Mouse (Mus musculus) liver, embryonic 14.5 days (tissue): ENCODE data around the gene Zfp710. TPM values are rescaled to one million over a fixed set of nuclear protein-coding genes. Genes with fewer than 3 reads are reported as not detected.
A peak's percentile ranks its signal among the peaks of the same experiment; 100 is the strongest.

Experiments used
- ATAC-seq: fragments of 200-750 bp; cut with Nextera tagmentation; 2 replicates; pipeline ENCODE4 v1.8.0; 2017; ENCODE audit warnings: moderate number of reproducible peaks, mild to moderate bottlenecking, moderate library complexity; ENCODE audit not compliant: insufficient read depth
- DNase-seq, 3 experiments: peaks; one replicate each; pipeline ENCODE4 v3.0.0-alpha.2; 2012 to 2013; ENCODE audit warnings: low read depth in 3 of 3, low spot score in 3 of 3
- H3K27ac ChIP-seq: fragments of 300-500 bp; sonication (generic); 2 replicates; pipeline ENCODE4 v1.5.1; 2014; ENCODE audit warnings: moderate library complexity, mild to moderate bottlenecking, control low read depth, inconsistent platforms
- H3K27me3 ChIP-seq: fragments of 300-500 bp; sonication (generic); 2 replicates; pipeline ENCODE4 v1.6.1; 2014; ENCODE audit warnings: mild to moderate bottlenecking, low read length, moderate library complexity; ENCODE audit not compliant: control insufficient read depth, insufficient read depth
- H3K36me3 ChIP-seq: fragments of 300-500 bp; sonication (generic); replicated peaks from 2 replicates; pipeline ENCODE4 v1.6.1; 2014; ENCODE audit warnings: low read depth; ENCODE audit not compliant: control insufficient read depth, insufficient read depth
- H3K4me1 ChIP-seq, 2 experiments: fragments of 200-500 bp in 1 of 2; fragments of 300-500 bp in 1 of 2; sonication (generic) in 1 of 2; replicated peaks; 2 replicates each; pipeline ENCODE4 v1.6.1; 2012 to 2014; ENCODE audit warnings: antibody characterized with exemption in 1 of 2, inconsistent platforms in 1 of 2, low read length in 1 of 2; ENCODE audit not compliant: control insufficient read depth in 2 of 2, insufficient read depth in 2 of 2
- H3K4me2 ChIP-seq: fragments of 300-500 bp; sonication (generic); 2 replicates; pipeline ENCODE4 v1.6.1; 2014; ENCODE audit warnings: low read depth, mild to moderate bottlenecking, control low read depth, moderate library complexity
- H3K4me3 ChIP-seq, 2 experiments: fragments of 200-500 bp in 1 of 2; fragments of 300-500 bp in 1 of 2; sonication (generic) in 1 of 2; 2 replicates each; pipeline ENCODE4 v1.5.1; 2012 to 2014; ENCODE audit warnings: low read depth in 2 of 2, low read length in 2 of 2, mild to moderate bottlenecking in 2 of 2, control low read depth in 1 of 2, inconsistent platforms in 1 of 2, moderate library complexity in 1 of 2; ENCODE audit not compliant: insufficient read depth in 1 of 2
- H3K9ac ChIP-seq: fragments of 300-500 bp; sonication (generic); replicated peaks from 2 replicates; pipeline ENCODE4 v1.6.1; 2014; ENCODE audit warnings: mild to moderate bottlenecking, control low read depth, moderate library complexity
- H3K9me3 ChIP-seq: fragments of 300-500 bp; sonication (generic); 2 replicates; pipeline ENCODE4 v1.6.1; 2016; ENCODE audit warnings: low read length, mixed read lengths; ENCODE audit not compliant: control insufficient read depth
- CTCF ChIP-seq: IDR thresholded peaks from 2 replicates; pipeline ENCODE4 v1.5.1; 2016; ENCODE audit warnings: antibody characterized with exemption, low read depth, control low read depth
- EP300 ChIP-seq: IDR thresholded peaks from 2 replicates; pipeline ENCODE4 v1.6.1; 2016; ENCODE audit warnings: antibody characterized with exemption, low read depth
- WGBS: fragments of 180-500 bp; shearing (Covaris S2); extraction: QIAGEN DNeasy Blood & Tissue Kit; methylation state at CpG from one replicate; pipeline ENCODE4 v1.1.7; 2014; ENCODE audit not compliant: insufficient replicate concordance; 5-methylcytosine and 5-hydroxymethylcytosine counted together
- polyA plus RNA-seq, 2 experiments: library from polyadenylated mRNA; depleted of rRNA in 1 of 2; stranded (reverse) in 1 of 2; unstranded in 1 of 2; fragments of >200 nt; fragmentation: Nextera tagmentation in 1 of 2; extraction: Ambion mirVana in 1 of 2; gene quantifications; 2 replicates each; pipeline versions ENCODE4 v1.2.1 to v1.2.3; 2012 to 2014

Gene Zfp710
- polyA plus RNA-seq, 2 experiments = 3.7 to 5.9 TPM

GRCm38 (mm10) chr7:80023621-80024435 lies 786 bp upstream of the Zfp710 start:
- DNase-seq (no peak), ATAC-seq (no peak)
- Histone ChIP-seq H3K4me1 (no peaks in the 10 kb centered on the region; a peak in 2 of 4 replicates), H3K9me3 (no peaks in the 10 kb centered on the region), H3K4me2 (peak overlapping the region; percentile 69), H3K4me3 (no peak overlapping the region), H3K36me3 (no peaks in the 10 kb centered on the region), H3K27ac (no peak overlapping the region), H3K27me3 (peaks cover 13% of the 10 kb centered on the region), H3K9ac (no peak overlapping the region)
- WGBS = 52% methylated on average over 5 of the region's 5 CpGs
- TF ChIP-seq EP300 = no peak
- TF ChIP-seq CTCF = peak; percentile 53

GRCm38 (mm10) chr7:80025391-80026117 lies 940 bp downstream of the Zfp710 start:
- peaks cover 13% of the 10 kb centered on the region for H3K27me3 ChIP-seq
- H3K4me3 ChIP-seq = peak overlapping the region; percentile 77 to 79
- DNase-seq = no peak
- H3K9ac ChIP-seq = peak overlapping the region; percentile 50
- TF ChIP-seq EP300 (no peak), CTCF (no peak)
- H3K4me2 ChIP-seq = peak overlapping the region; percentile 69
- H3K36me3 ChIP-seq = no peaks in the 10 kb centered on the region
- peaks cover 0 to 4% of the 10 kb centered on the region in 2 experiments; a peak in 2 of 4 replicates for H3K4me1 ChIP-seq
- WGBS = under 1% methylated on average over 28 of the region's 28 CpGs
- no peaks in the 10 kb centered on the region for H3K9me3 ChIP-seq
- H3K27ac ChIP-seq = peak overlapping the region; percentile 30
- ATAC-seq = peak; percentile 28; the same call in 1 of the 2 replicates

GRCm38 (mm10) chr7:80026118-80026989 lies 1.7 kb downstream of the Zfp710 start:
- TF ChIP-seq EP300 = no peak
- Histone ChIP-seq H3K4me2 (peak overlapping the region; percentile 69), H3K4me1 (peaks cover 0 to 4% of the 10 kb centered on the region in 2 experiments; a peak in 2 of 4 replicates), H3K4me3 (peak overlapping the region; percentile 77 to 79), H3K27ac (peak overlapping the region; percentile 30), H3K36me3 (no peaks in the 10 kb centered on the region), H3K27me3 (peaks cover 13% of the 10 kb centered on the region), H3K9ac (peak overlapping the region; percentile 75), H3K9me3 (no peaks in the 10 kb centered on the region)
- DNase-seq = no peak
- under 1% methylated on average over 25 of the region's 59 CpGs for WGBS
- ATAC-seq = peak; percentile 33

GRCm38 (mm10) chr7:80026990-80027635 lies 2.5 kb downstream of the Zfp710 start:
- no peak for TF ChIP-seq CTCF
- TF ChIP-seq EP300 = no peak
- peak overlapping the region; percentile 77 to 79 for H3K4me3 ChIP-seq
- H3K27ac ChIP-seq = peak overlapping the region; percentile 19; the same call in 1 of the 2 replicates
- ATAC-seq (peak; percentile 32; the same call in 1 of the 2 replicates), DNase-seq (no peak)
- peaks cover 0 to 9% of the 10 kb centered on the region in 2 experiments; a peak in 2 of 4 replicates for H3K4me1 ChIP-seq
- peaks cover 13% of the 10 kb centered on the region for H3K27me3 ChIP-seq
- H3K9me3 ChIP-seq = no peaks in the 10 kb centered on the region
- H3K36me3 ChIP-seq = no peaks in the 10 kb centered on the region
- H3K4me2 ChIP-seq = peak overlapping the region; percentile 69
- H3K9ac ChIP-seq = peak overlapping the region; percentile 75
- WGBS = under 1% methylated on average over 61 of the region's 71 CpGs
